Mouse (Mus musculus) forebrain, postnatal 0 days (tissue): ENCODE measurements around the gene Nek10. TPM values are rescaled to one million over a fixed set of nuclear protein-coding genes. Genes with fewer than 3 reads are reported as not detected.

Experiments used
- ATAC-seq: fragments of 200-750 bp; cut with Nextera tagmentation; 2 replicates; pipeline ENCODE4 v1.8.0; 2017; ENCODE audit warnings: mild to moderate bottlenecking, moderate library complexity
- DNase-seq: peaks from one replicate; pipeline ENCODE4 v3.0.0-alpha.2; 2015
- H3K27ac ChIP-seq: fragments of 300-500 bp; sonication (generic); 2 replicates; pipeline ENCODE4 v1.5.1; 2014; ENCODE audit warnings: low read depth, mild to moderate bottlenecking, antibody characterized with exemption, low read length, moderate library complexity, mixed read lengths
- H3K27me3 ChIP-seq: fragments of 300-500 bp; sonication (generic); 2 replicates; pipeline ENCODE4 v1.6.1; 2014; ENCODE audit warnings: mild to moderate bottlenecking, low read length, mixed read lengths; ENCODE audit not compliant: insufficient read depth
- H3K36me3 ChIP-seq: fragments of 300-500 bp; sonication (generic); 2 replicates; pipeline ENCODE4 v1.6.1; 2014; ENCODE audit warnings: mild to moderate bottlenecking, moderate library complexity; ENCODE audit not compliant: insufficient read depth
- H3K4me1 ChIP-seq: fragments of 300-500 bp; sonication (generic); 2 replicates; pipeline ENCODE4 v1.6.1; 2014; ENCODE audit warnings: antibody characterized with exemption; ENCODE audit not compliant: insufficient read depth
- H3K4me2 ChIP-seq: fragments of 300-500 bp; sonication (generic); 2 replicates; pipeline ENCODE4 v1.6.1; 2014; ENCODE audit warnings: low read depth, mild to moderate bottlenecking, moderate library complexity
- H3K4me3 ChIP-seq: fragments of 300-500 bp; sonication (generic); 2 replicates; pipeline ENCODE4 v1.5.1; 2014; ENCODE audit warnings: low read depth, low read length, mixed read lengths
- H3K9ac ChIP-seq: fragments of 300-500 bp; sonication (generic); 2 replicates; pipeline ENCODE4 v1.6.1; 2014; ENCODE audit warnings: mild to moderate bottlenecking
- H3K9me3 ChIP-seq: fragments of 300-500 bp; sonication (generic); 2 replicates; pipeline ENCODE4 v1.6.1; 2016; ENCODE audit warnings: low read length
- CTCF ChIP-seq: sonication (generic); IDR thresholded peaks from 2 replicates; pipeline ENCODE4 v1.5.1; 2016; ENCODE audit warnings: antibody characterized with exemption, control low read depth, low read depth
- WGBS: fragments of 180-500 bp; shearing (Covaris S2); extraction: QIAGEN DNeasy Blood & Tissue Kit; methylation state at CpG from one replicate; pipeline ENCODE4 v1.1.7; 2014; 5-methylcytosine and 5-hydroxymethylcytosine counted together
- polyA plus RNA-seq: library from polyadenylated mRNA; unstranded; fragments of >200 nt; fragmentation: Nextera tagmentation; extraction: Ambion mirVana; gene quantifications from 2 replicates; pipeline ENCODE4 v1.2.1, GENCODE M21; 2015
- total RNA-seq: library from RNA; depleted of rRNA; stranded (reverse); fragments of >200 nt; gene quantifications from 2 replicates; pipeline ENCODE4 v1.2.3, GENCODE M21; 2014

Nek10 gene
- total and polyA plus RNA-seq, 2 experiments from 2014 or later = 0.25 to 3.0 TPM

- 43% methylated on average over 1 of the region's 1 CpGs for WGBS
- Histone ChIP-seq H3K27me3 (no peaks in the 10 kb centered on the region), H3K9ac (no peak overlapping the region), H3K4me3 (no peak overlapping the region), H3K4me1 (no peaks in the 10 kb centered on the region), H3K9me3 (no peaks in the 10 kb centered on the region), H3K4me2 (no peak overlapping the region), H3K36me3 (no peaks in the 10 kb centered on the region), H3K27ac (no peak overlapping the region)
- DNase-seq (no peak), ATAC-seq (no peak)
- TF ChIP-seq CTCF = no peak
These were observed 34.9 kb downstream of the Nek10 start for GRCm38 (mm10) chr14:14838109-14838508.

DNA sequence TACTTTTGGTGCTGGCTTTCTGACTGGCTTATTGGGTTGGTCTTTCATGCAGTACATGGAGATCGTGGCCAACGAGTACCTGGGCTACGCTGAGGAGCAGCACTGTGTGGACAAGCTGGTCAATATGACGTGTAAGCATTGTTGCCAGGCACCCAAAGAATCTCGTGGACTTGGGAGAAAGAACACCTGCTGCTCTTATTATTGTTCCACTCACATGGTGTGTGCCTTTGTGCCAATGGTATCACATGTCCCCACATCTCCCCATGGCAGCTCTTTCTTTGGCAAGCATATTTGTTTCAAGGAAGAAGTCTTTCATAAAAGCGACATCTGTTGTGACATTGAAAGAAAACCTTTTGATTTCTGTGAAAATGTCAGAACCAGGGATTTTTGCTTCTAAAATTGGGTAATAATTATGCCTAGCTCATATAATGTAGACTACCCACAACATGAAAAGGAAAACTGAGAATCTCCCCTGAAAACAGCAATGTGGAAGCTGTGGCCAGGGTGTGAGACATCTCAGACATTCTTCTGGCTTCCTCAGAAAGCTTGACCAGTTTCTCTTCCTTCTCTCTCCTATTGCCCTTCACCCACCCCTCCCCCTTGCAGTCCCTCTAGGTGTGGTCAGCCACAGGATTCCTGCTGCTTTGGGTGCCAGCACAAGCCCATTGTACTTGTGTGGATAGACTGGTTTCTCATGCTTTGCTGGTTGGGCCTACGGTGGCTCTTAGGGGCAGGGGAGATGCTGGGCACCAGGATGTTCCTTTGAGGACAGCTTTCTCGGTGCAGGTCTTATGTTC, 39.7 kb downstream of the Nek10 start:
- Histone ChIP-seq H3K9ac (no peak overlapping the region), H3K4me2 (no peak overlapping the region), H3K36me3 (no peaks in the 10 kb centered on the region), H3K27ac (no peak overlapping the region), H3K4me1 (no peaks in the 10 kb centered on the region), H3K4me3 (no peak overlapping the region), H3K9me3 (no peaks in the 10 kb centered on the region), H3K27me3 (no peaks in the 10 kb centered on the region)
- DNase-seq = no peak
- WGBS = 74% methylated on average over 8 of the region's 8 CpGs
- ATAC-seq = peak; percentile 25; the same call in 1 of the 2 replicates
- TF ChIP-seq CTCF = no peak

GRCm38 (mm10) chr14:14852838-14853237, 49.6 kb downstream of the Nek10 start:
- TF ChIP-seq CTCF = no peak
- Histone ChIP-seq H3K27ac (no peak overlapping the region), H3K36me3 (no peaks in the 10 kb centered on the region), H3K9me3 (no peaks in the 10 kb centered on the region), H3K9ac (no peak overlapping the region), H3K4me1 (no peaks in the 10 kb centered on the region), H3K27me3 (no peaks in the 10 kb centered on the region), H3K4me2 (no peak overlapping the region), H3K4me3 (no peak overlapping the region)
- WGBS = 73% methylated on average over 3 of the region's 3 CpGs
- no peak for DNase-seq
- no peak for ATAC-seq

DNA sequence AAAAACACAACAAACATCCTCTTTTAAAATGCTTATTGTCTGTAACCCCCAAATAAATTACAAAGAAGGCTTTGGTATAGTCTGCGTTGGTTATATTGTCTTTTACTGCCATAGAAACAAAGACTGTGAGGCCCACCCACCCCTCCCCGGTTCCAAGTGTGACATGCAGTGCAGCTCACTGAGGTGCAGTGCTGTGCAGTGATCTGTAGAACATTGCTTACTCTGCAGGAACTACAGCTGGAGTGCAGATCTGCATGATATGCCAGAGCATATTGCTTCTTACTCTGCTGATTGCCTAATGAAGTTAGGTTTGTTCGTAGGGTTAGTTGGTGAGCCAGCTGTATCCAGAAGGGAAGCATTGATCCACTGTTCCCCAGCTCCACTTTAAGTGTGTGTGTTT, 57.1 kb downstream of the Nek10 start:
- no peak for DNase-seq
- TF ChIP-seq CTCF = no peak
- Histone ChIP-seq H3K27me3 (no peaks in the 10 kb centered on the region), H3K9ac (no peak overlapping the region), H3K4me3 (no peak overlapping the region), H3K9me3 (no peaks in the 10 kb centered on the region), H3K4me1 (no peaks in the 10 kb centered on the region; the same call in 1 of the 2 replicates), H3K36me3 (no peaks in the 10 kb centered on the region), H3K27ac (no peak overlapping the region), H3K4me2 (no peak overlapping the region)
- WGBS = 43% methylated on average over 3 of the region's 3 CpGs
- ATAC-seq = peak; percentile 27; the same call in 1 of the 2 replicates

GRCm38 (mm10) chr14:14863690-14864356, 60.6 kb downstream of the Nek10 start:
- no peak overlapping the region for H3K27ac ChIP-seq
- no peak overlapping the region for H3K4me2 ChIP-seq
- H3K9ac ChIP-seq = no peak overlapping the region
- no peak overlapping the region for H3K4me3 ChIP-seq
- H3K27me3 ChIP-seq = no peaks in the 10 kb centered on the region
- no peaks in the 10 kb centered on the region for H3K36me3 ChIP-seq
- 14% methylated on average over 7 of the region's 7 CpGs for WGBS
- ATAC-seq = peak; percentile 85
- peak; percentile 95 for DNase-seq
- no peaks in the 10 kb centered on the region for H3K9me3 ChIP-seq
- TF ChIP-seq CTCF = peak; percentile 90
- no peaks in the 10 kb centered on the region; the same call in 1 of the 2 replicates for H3K4me1 ChIP-seq

DNA sequence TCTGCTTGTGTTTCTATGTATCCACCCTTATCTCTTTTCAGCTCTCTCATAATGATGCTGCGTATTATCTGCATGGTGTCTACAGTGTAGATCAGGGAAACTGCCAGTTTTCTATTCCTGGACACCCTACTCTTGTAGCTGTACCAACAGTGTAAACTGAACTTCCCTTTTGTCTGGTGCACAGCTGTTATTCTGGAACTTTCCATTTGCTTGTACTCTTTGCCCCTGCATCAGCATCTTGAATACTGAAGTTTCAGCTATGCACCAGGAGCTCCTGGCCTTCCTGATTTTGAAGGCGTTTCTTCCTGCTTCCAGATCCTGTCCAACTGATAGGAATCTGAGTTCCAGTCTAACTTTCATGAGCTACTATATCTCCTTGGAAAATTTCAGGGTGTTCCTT, 66.0 kb downstream of the Nek10 start:
- no peak overlapping the region for H3K27ac ChIP-seq
- ATAC-seq (no peak), DNase-seq (no peak)
- no peaks in the 10 kb centered on the region for H3K27me3 ChIP-seq
- H3K9me3 ChIP-seq = no peaks in the 10 kb centered on the region
- H3K4me2 ChIP-seq = no peak overlapping the region
- no peaks in the 10 kb centered on the region for H3K36me3 ChIP-seq
- TF ChIP-seq CTCF = no peak
- H3K9ac ChIP-seq = no peak overlapping the region
- H3K4me1 ChIP-seq = no peaks in the 10 kb centered on the region
- 82% methylated on average over 2 of the region's 2 CpGs for WGBS
- H3K4me3 ChIP-seq = no peak overlapping the region

GRCm38 (mm10) chr14:14870059-14870458, 66.8 kb downstream of the Nek10 start:
- H3K9ac ChIP-seq = no peak overlapping the region
- TF ChIP-seq CTCF = no peak
- H3K27ac ChIP-seq = no peak overlapping the region
- no peaks in the 10 kb centered on the region for H3K9me3 ChIP-seq
- peak; percentile 47 for DNase-seq
- H3K36me3 ChIP-seq = no peaks in the 10 kb centered on the region
- H3K4me1 ChIP-seq = no peaks in the 10 kb centered on the region
- no peak overlapping the region for H3K4me2 ChIP-seq
- H3K27me3 ChIP-seq = no peaks in the 10 kb centered on the region
- peak; percentile 53 for ATAC-seq
- WGBS = 52% methylated on average over 2 of the region's 2 CpGs
- no peak overlapping the region for H3K4me3 ChIP-seq
